Comparison of ENCODE assay signal across 9 mouse cellular contexts in the genomic region with DNA sequence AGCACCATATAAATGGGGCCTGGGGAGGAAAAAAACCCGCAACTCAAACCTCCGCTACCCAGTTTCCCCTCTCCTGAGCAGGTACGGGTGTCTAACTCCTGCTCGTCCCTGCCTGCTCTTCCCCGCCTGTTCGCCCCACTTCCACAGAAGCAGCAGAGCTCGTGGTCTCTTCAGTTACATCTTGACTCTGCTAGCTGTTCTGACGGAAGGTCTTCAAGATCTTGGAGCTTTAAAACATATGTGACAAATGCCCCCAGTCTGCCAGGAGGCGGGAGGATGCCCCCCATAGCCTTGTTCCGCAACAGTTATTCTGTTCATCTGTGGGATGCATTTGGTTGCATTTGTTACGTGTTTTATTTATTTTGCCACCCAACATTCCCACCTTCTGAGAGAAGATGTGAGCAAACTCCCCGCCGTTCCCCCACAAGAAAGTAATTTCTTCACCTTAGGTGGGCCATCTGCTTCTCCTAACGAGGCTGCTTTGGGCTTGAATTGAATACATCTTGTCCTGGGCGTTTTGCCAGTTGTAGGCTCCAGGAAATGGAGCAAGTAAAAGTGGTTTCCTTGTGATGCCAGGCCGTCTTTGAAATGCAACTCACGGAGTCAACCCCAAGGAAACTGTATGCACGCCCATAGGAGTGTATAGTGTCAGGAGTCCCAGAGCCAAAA. TPM values are rescaled to one million over a fixed set of nuclear protein-coding genes. Genes with fewer than 3 reads are reported as not detected.
DNase-seq lines count a peak whose midpoint lies in the region; ATAC-seq and TF ChIP-seq lines count a peak whose summit lies in the region.
"Had no signal": no experiment of that assay in that cellular context is flagged by ENCODE, and none has a peak within 500 bp of the region (broad histone marks: within the 10 kb centered on the region; RNA-seq: fewer than 3 reads in every experiment).

No protein-coding gene starts in this region.

- H3K27ac ChIP-seq in forebrain, embryonic 15.5 days (replicated peaks): peak overlapping the region; percentile 40
- H3K27ac ChIP-seq in gastrocnemius, adult 2 months: no peak overlapping the region

- peak overlapping the region; percentile 22 for H3K4me2 ChIP-seq in forebrain, embryonic 15.5 days (replicated peaks)

- no peaks in the 10 kb centered on the region for H3K9me3 ChIP-seq in forebrain, embryonic 15.5 days

- peak; percentile 79 for ATAC-seq in forebrain, embryonic 15.5 days (replicated peaks)

- H3K4me3 ChIP-seq in forebrain, embryonic 15.5 days: no peak overlapping the region
- H3K4me3 ChIP-seq in gastrocnemius, adult 2 months: no peak overlapping the region
- H3K4me3 ChIP-seq: myocyte had no signal

- H3K4me1 ChIP-seq in forebrain, embryonic 15.5 days: peaks cover 12% of the 10 kb centered on the region

- H3K9ac ChIP-seq in forebrain, embryonic 15.5 days (replicated peaks): no peak overlapping the region

- no peaks in the 10 kb centered on the region for H3K27me3 ChIP-seq in forebrain, embryonic 15.5 days

- no peaks in the 10 kb centered on the region for H3K36me3 ChIP-seq in forebrain, embryonic 15.5 days

- TF ChIP-seq CTCF in gastrocnemius, adult 2 months (IDR thresholded peaks at IDR 0.05): no peak

- peak; percentile 28 to 42 for DNase-seq in kidney, postnatal 4 days
- DNase-seq in kidney, adult 11 months: no peak
- DNase-seq in brain, adult 2 months (ENCODE audit: low read depth, low spot score): peak; percentile 91
- peak; percentile 76 to 77 for DNase-seq in left cerebral cortex, postnatal 10 days (ENCODE audit: extremely low spot score in 1 of 2, low spot score in 2 of 2)
- peak; percentile 66 for DNase-seq in right cerebral cortex, postnatal 4 days
- DNase-seq in gastrocnemius, adult 18-20 months (ENCODE audit: low spot score): no peak
- DNase-seq in gastrocnemius, adult 2 months: no peak

- WGBS in forebrain, embryonic 15.5 days: 34% methylated on average over 18 of the region's 18 CpGs

- intact Hi-C loops in left cerebral cortex, postnatal 10 days (cut with DNase I): no loop called here
- intact Hi-C loops in gastrocnemius, adult 2 months (cut with DNase I): no loop called here

RNA-seq across cellular contexts. Expression of a gene that starts 19.8 kb away (rescaled TPM):
- polyA plus RNA-seq in forebrain, embryonic 15.5 days (2015; fragmentation: Nextera tagmentation; extraction: Ambion mirVana): 14.2 and 14.8 TPM in 2 replicates
- 10 to 100 TPM; 35.3 to 52.0 TPM for total RNA-seq in left cerebral cortex, postnatal 10 days (2021)
- total RNA-seq in gastrocnemius, adult 18-20 months (2021): not detected
- not detected for total RNA-seq in gastrocnemius, adult 2 months (2021)
- polyA plus RNA-seq: myocyte had no signal

RNA-seq across cellular contexts. Expression of a gene that starts 51.8 kb away (rescaled TPM):
- 78.6 and 81.8 TPM in 2 replicates for polyA plus RNA-seq in forebrain, embryonic 15.5 days (2015; fragmentation: Nextera tagmentation; extraction: Ambion mirVana)
- total RNA-seq in left cerebral cortex, postnatal 10 days (2021): 1 to 10 TPM; 5.7 to 7.2 TPM
- total RNA-seq in gastrocnemius, adult 18-20 months (2021): 10 to 100 TPM in 1 of 2 experiments, 1 to 10 TPM in 1; 6.7 to 14.4 TPM
- 10 to 100 TPM; 10.0 to 21.1 TPM for total RNA-seq in gastrocnemius, adult 2 months (2021)

Comparison
In these comparisons a context has a peak if more than half of its experiments do, and no peak if none do; other contexts are left out.
1. DNase-seq: peak in kidney, postnatal 4 days (2 of 2), brain, adult 2 months (single experiment), left cerebral cortex, postnatal 10 days (2 of 2) and right cerebral cortex, postnatal 4 days (single experiment); none in kidney, adult 11 months (single experiment), gastrocnemius, adult 18-20 months (single experiment) and gastrocnemius, adult 2 months (single experiment).
2. RNA of a gene that starts 19.8 kb away (total RNA-seq): 35.3 to 52.0 TPM in left cerebral cortex, postnatal 10 days; not detected in gastrocnemius, adult 18-20 months and not detected in gastrocnemius, adult 2 months; every median in the first group is over 10 times any median in the second.